Mouse (Mus musculus) heart, adult 2 months (tissue): ENCODE results near the gene Kat5. TPM values are rescaled to one million over a fixed set of nuclear protein-coding genes. Genes with fewer than 3 reads are reported as not detected.

Source experiments
- DNase-seq, 2 experiments: peaks; one replicate each; pipeline ENCODE4 v3.0.0; 2021
- H3K27ac ChIP-seq: fragments of 200-600 bp; 2 replicates; pipeline ENCODE4 v1.8.1; 2022
- H3K27me3 ChIP-seq: fragments of 200-500 bp; 2 replicates; pipeline ENCODE4 v1.6.1; 2012; ENCODE audit warnings: mild to moderate bottlenecking, low read length, inconsistent platforms, mixed read lengths; ENCODE audit not compliant: control insufficient read depth, insufficient read depth
- H3K36me3 ChIP-seq: fragments of 200-500 bp; 2 replicates; pipeline ENCODE4 v1.6.1; 2012; ENCODE audit warnings: low read length, inconsistent platforms; ENCODE audit not compliant: control insufficient read depth, insufficient read depth
- H3K4me1 ChIP-seq: fragments of 200-500 bp; 2 replicates; pipeline ENCODE4 v1.6.1; 2011; ENCODE audit warnings: low read length; ENCODE audit not compliant: control insufficient read depth, insufficient read depth
- H3K4me3 ChIP-seq: fragments of 200-600 bp; 2 replicates; pipeline ENCODE4 v1.8.1; 2022
- H3K79me2 ChIP-seq: fragments of 200-500 bp; replicated peaks from 2 replicates; pipeline ENCODE4 v1.6.1; 2012; ENCODE audit warnings: mild to moderate bottlenecking, inconsistent platforms, low read length, moderate library complexity, mixed read lengths; ENCODE audit not compliant: control insufficient read depth, insufficient read depth
- H3K9ac ChIP-seq: fragments of 200-500 bp; 2 replicates; pipeline ENCODE4 v1.6.1; 2012; ENCODE audit warnings: low read depth, mild to moderate bottlenecking, control low read depth, inconsistent platforms, low read length, mixed read lengths
- CTCF ChIP-seq: fragments of 200-600 bp; IDR thresholded peaks from 2 replicates; pipeline ENCODE4 v1.8.1; 2022; ENCODE audit warnings: antibody characterized with exemption, mild to moderate bottlenecking, moderate library complexity
- EP300 ChIP-seq: fragments of 200-500 bp; IDR thresholded peaks from 2 replicates; pipeline ENCODE4 v1.6.1; 2011; ENCODE audit warnings: low read depth, low read length, control low read depth; ENCODE audit not compliant: insufficient read depth
- POLR2A ChIP-seq: fragments of 200-500 bp; IDR thresholded peaks from 2 replicates; pipeline ENCODE4 v1.6.1; 2011; ENCODE audit warnings: mild to moderate bottlenecking, low read depth, low read length, control low read depth; ENCODE audit not compliant: insufficient read depth
- WGBS: fragments of 180-500 bp; shearing (Covaris S2); methylation state at CpG from one replicate; pipeline ENCODE4 v1.1.7; 2018; 5-methylcytosine and 5-hydroxymethylcytosine counted together
- intact Hi-C: fragments of 180-260 bp; cut with DNase I; formaldehyde crosslinking; loops from one replicate; pipeline ENCODE4 v1.15.1; 2025
- polyA plus RNA-seq: library from polyadenylated mRNA; depleted of rRNA; stranded (reverse); fragments of >200 nt; gene quantifications from 2 replicates; pipeline ENCODE4 v1.2.3, GENCODE M21; 2012
- total RNA-seq, 2 experiments: library from RNA; stranded (reverse); gene quantifications; 2 replicates each; pipeline ENCODE4 v1.2.3; 2021

The Kat5 gene
- total and polyA plus RNA-seq, 3 experiments: 27.0 to 36.1 (median 27.5) TPM

GRCm38 (mm10) chr19:5575336-5575735 is 34.7 kb downstream of the Kat5 start:
- H3K27me3 ChIP-seq: no peaks in the 10 kb centered on the region
- no peaks in the 10 kb centered on the region for H3K79me2 ChIP-seq
- no peak overlapping the region for H3K9ac ChIP-seq
- whole genome bisulfite sequencing: 100% methylated on average over 1 of the region's 1 CpGs
- no peak for DNase-seq
- no peaks in the 10 kb centered on the region for H3K4me1 ChIP-seq
- no peaks in the 10 kb centered on the region for H3K36me3 ChIP-seq
- intact Hi-C loops: no loop called here
- no peak overlapping the region for H3K4me3 ChIP-seq
- no peak for TF ChIP-seq CTCF
- TF ChIP-seq EP300: no peak
- no peak for TF ChIP-seq POLR2A
- H3K27ac ChIP-seq: no peak overlapping the region

GRCm38 (mm10) chr19:5572331-5573125 is 37.5 kb downstream of the Kat5 start:
- DNase-seq: peak; percentile 43 to 65
- H3K4me3 ChIP-seq: no peak overlapping the region
- peaks cover 1% of the 10 kb centered on the region; the same call in 1 of the 2 replicates for H3K79me2 ChIP-seq
- no peak overlapping the region for H3K9ac ChIP-seq
- H3K36me3 ChIP-seq: no peaks in the 10 kb centered on the region
- intact Hi-C loops: no loop called here
- WGBS: 74% methylated on average over 19 of the region's 19 CpGs
- H3K27me3 ChIP-seq: no peaks in the 10 kb centered on the region
- H3K4me1 ChIP-seq: peaks cover 1% of the 10 kb centered on the region; the same call in 1 of the 2 replicates
- TF ChIP-seq POLR2A: no peak
- TF ChIP-seq EP300: no peak
- TF ChIP-seq CTCF: no peak
- peak overlapping the region; percentile 5 for H3K27ac ChIP-seq

GRCm38 (mm10) chr19:5571831-5572230 is 38.2 kb downstream of the Kat5 start:
- H3K9ac ChIP-seq: no peak overlapping the region
- H3K4me3 ChIP-seq: no peak overlapping the region
- H3K36me3 ChIP-seq: no peaks in the 10 kb centered on the region
- DNase-seq: peak in 1 of 2 experiments; percentile 56
- peaks cover 3% of the 10 kb centered on the region; the same call in 1 of the 2 replicates for H3K4me1 ChIP-seq
- WGBS: 57% methylated on average over 5 of the region's 5 CpGs
- intact Hi-C loops: no loop called here
- no peak overlapping the region; the same call in 1 of the 2 replicates for H3K27ac ChIP-seq
- H3K79me2 ChIP-seq: peaks cover 1% of the 10 kb centered on the region; the same call in 1 of the 2 replicates
- no peaks in the 10 kb centered on the region for H3K27me3 ChIP-seq
- TF ChIP-seq CTCF (no peak), POLR2A (no peak), EP300 (no peak)

GRCm38 (mm10) chr19:5570353-5571246 is 39.4 kb downstream of the Kat5 start:
- TF ChIP-seq POLR2A (no peak), EP300 (no peak), CTCF (no peak)
- no peak for DNase-seq
- Histone ChIP-seq H3K27ac (no peak overlapping the region), H3K4me3 (no peak overlapping the region), H3K79me2 (peaks cover 1% of the 10 kb centered on the region; the same call in 1 of the 2 replicates), H3K36me3 (no peaks in the 10 kb centered on the region), H3K4me1 (peaks cover 4% of the 10 kb centered on the region; the same call in 1 of the 2 replicates), H3K27me3 (no peaks in the 10 kb centered on the region), H3K9ac (no peak overlapping the region)
- intact Hi-C loops: no loop called here
- WGBS: 93% methylated on average over 32 of the region's 32 CpGs

GRCm38 (mm10) chr19:5569521-5569920 is 40.5 kb downstream of the Kat5 start:
- H3K9ac ChIP-seq: no peak overlapping the region

More at GRCm38 (mm10) chr19:5569521-5569920, 40.5 kb downstream of the Kat5 start:
- DNase-seq: no peak
- no peak for TF ChIP-seq EP300
- no peak for TF ChIP-seq POLR2A
- no peak for TF ChIP-seq CTCF
- H3K4me3 ChIP-seq: no peak overlapping the region
- no peaks in the 10 kb centered on the region for H3K27me3 ChIP-seq
- H3K4me1 ChIP-seq: peaks cover 4% of the 10 kb centered on the region; the same call in 1 of the 2 replicates
- 89% methylated on average over 10 of the region's 10 CpGs for WGBS
- H3K79me2 ChIP-seq: peaks cover 1% of the 10 kb centered on the region; the same call in 1 of the 2 replicates
- no peak overlapping the region for H3K27ac ChIP-seq
- no peaks in the 10 kb centered on the region for H3K36me3 ChIP-seq
- intact Hi-C loops: loop anchor here (2.0 kb wide), 2 partner anchors 39 to 67 kb away; partner anchors contain the start of gene Rela
